Mouse (Mus musculus) layer of hippocampus, adult 2 months (tissue): Measurements from ENCODE around the gene Eda. TPM values are rescaled to one million over a fixed set of nuclear protein-coding genes. Genes with fewer than 3 reads are reported as not detected.

Source experiments
- DNase-seq, 2 experiments: peaks; one replicate each; pipeline ENCODE4 v3.0.0; 2022; ENCODE audit warnings: low spot score in 2 of 2
- H3K27ac ChIP-seq: fragments of 200-600 bp; 2 replicates; pipeline ENCODE4 v1.8.1; 2022
- H3K4me3 ChIP-seq: fragments of 200-600 bp; 2 replicates; pipeline ENCODE4 v1.8.1; 2022; ENCODE audit warnings: mild to moderate bottlenecking
- CTCF ChIP-seq: fragments of 200-600 bp; conservative IDR thresholded peaks from 2 replicates; pipeline ENCODE4 v1.8.1; 2022; ENCODE audit warnings: antibody characterized with exemption, mild to moderate bottlenecking, moderate library complexity
- long read RNA-seq, 2 experiments: library from polyadenylated mRNA; stranded (forward); transcript quantifications; one replicate each; pipeline ENCODE4 v2.0.0; 2021; ENCODE audit warnings: borderline mapping rate in 2 of 2
- total RNA-seq, 2 experiments: library from RNA; stranded (reverse); gene quantifications; 2 replicates each; pipeline ENCODE4 v1.2.3; 2021

The Eda gene
- 1 to 10 TPM; 4.7 to 5.7 TPM for total RNA-seq
- long read RNA-seq, experiment 1, partial matches to known transcripts: 0 of 2 reads
- long read RNA-seq, experiment 1, other reads (novel, unspliced or antisense): 2 of 2 reads
- long read RNA-seq, experiment 2, partial matches to known transcripts: 0 of 1 reads
- long read RNA-seq, experiment 2, other reads (novel, unspliced or antisense): 1 of 1 reads

GRCm38 (mm10) chrX:99975250-99975984, at the start of gene Eda:
TSS of gene Eda (plus strand) at chrX:99975606.
- no peak for TF ChIP-seq CTCF
- DNase-seq: peak; percentile 74 to 78
- Histone ChIP-seq H3K4me3 (peak within 1 kb of the TSS; percentile 69), H3K27ac (peak within 1 kb of the TSS; percentile 51; the same call in 1 of the 2 replicates)

GRCm38 (mm10) chrX:99961002-99961401, 14.4 kb upstream of the Eda start:
- Histone ChIP-seq H3K4me3 (no peak overlapping the region), H3K27ac (no peak overlapping the region)
- DNase-seq: no peak
- TF ChIP-seq CTCF: no peak

GRCm38 (mm10) chrX:99970111-99970510, 5.3 kb upstream of the Eda start:
- no peak for DNase-seq
- no peak for TF ChIP-seq CTCF
- H3K27ac ChIP-seq: no peak overlapping the region
- no peak overlapping the region for H3K4me3 ChIP-seq

- no peak overlapping the region for H3K27ac ChIP-seq
- no peak overlapping the region for H3K4me3 ChIP-seq
- no peak for DNase-seq
- no peak for TF ChIP-seq CTCF
These were observed 1.0 kb upstream of the Eda start for GRCm38 (mm10) chrX:99974381-99974780.

GRCm38 (mm10) chrX:99974803-99975202, 603 bp upstream of the Eda start:
- Histone ChIP-seq H3K4me3 (peak overlapping the region; percentile 69), H3K27ac (no peak overlapping the region)
- no peak for DNase-seq
- no peak for TF ChIP-seq CTCF

- Histone ChIP-seq H3K4me3 (peak overlapping the region; percentile 69), H3K27ac (peak overlapping the region; percentile 51; the same call in 1 of the 2 replicates)
- TF ChIP-seq CTCF: no peak
- DNase-seq: no peak
These were observed 849 bp downstream of the Eda start for GRCm38 (mm10) chrX:99975985-99976924.

GRCm38 (mm10) chrX:99978354-99978753, 2.9 kb downstream of the Eda start:
- peak; percentile 69 for TF ChIP-seq CTCF
- Histone ChIP-seq H3K4me3 (no peak overlapping the region), H3K27ac (no peak overlapping the region)
- no peak for DNase-seq

GRCm38 (mm10) chrX:99993434-99993833, 18.0 kb downstream of the Eda start:
- no peak for DNase-seq
- no peak overlapping the region for H3K4me3 ChIP-seq
- no peak for TF ChIP-seq CTCF
- H3K27ac ChIP-seq: no peak overlapping the region

- H3K27ac ChIP-seq: no peak overlapping the region
- H3K4me3 ChIP-seq: no peak overlapping the region
- no peak for DNase-seq
- no peak for TF ChIP-seq CTCF
These were observed 23.9 kb downstream of the Eda start for GRCm38 (mm10) chrX:99999342-99999741.

- Histone ChIP-seq H3K27ac (no peak overlapping the region), H3K4me3 (no peak overlapping the region)
- DNase-seq: no peak
- no peak for TF ChIP-seq CTCF
These were observed 143.0 kb downstream of the Eda start for GRCm38 (mm10) chrX:100118362-100118761.

- no peak overlapping the region for H3K27ac ChIP-seq
- H3K4me3 ChIP-seq: no peak overlapping the region
- no peak for DNase-seq
- no peak for TF ChIP-seq CTCF
These were observed 219.9 kb downstream of the Eda start for GRCm38 (mm10) chrX:100195286-100195685.

- Histone ChIP-seq H3K4me3 (no peak overlapping the region), H3K27ac (no peak overlapping the region)
- no peak for DNase-seq
- no peak for TF ChIP-seq CTCF
These were observed 338.2 kb downstream of the Eda start for GRCm38 (mm10) chrX:100313652-100314051.

GRCm38 (mm10) chrX:100314172-100314902, 338.9 kb downstream of the Eda start:
- DNase-seq: no peak
- TF ChIP-seq CTCF: no peak
- Histone ChIP-seq H3K4me3 (no peak overlapping the region), H3K27ac (no peak overlapping the region)
